Mouse (Mus musculus) heart, embryonic 15.5 days (tissue): ENCODE data around the gene Emx2. TPM values are rescaled to one million over a fixed set of nuclear protein-coding genes. Genes with fewer than 3 reads are reported as not detected.

Experiments
- ATAC-seq: fragments of 200-750 bp; cut with Nextera tagmentation; replicated peaks from 2 replicates; pipeline ENCODE4 v1.8.0; 2017; ENCODE audit warnings: low read depth, moderate TSS enrichment; ENCODE audit not compliant: insufficient number of reproducible peaks, insufficient read depth, low FRiP score
- H3K27ac ChIP-seq: fragments of 300-500 bp; sonication (generic); 2 replicates; pipeline ENCODE4 v1.5.1; 2015; ENCODE audit warnings: mild to moderate bottlenecking, inconsistent platforms
- H3K27me3 ChIP-seq: fragments of 300-500 bp; sonication (generic); 2 replicates; pipeline ENCODE4 v1.6.1; 2015; ENCODE audit warnings: inconsistent platforms
- H3K36me3 ChIP-seq: fragments of 300-500 bp; sonication (generic); 2 replicates; pipeline ENCODE4 v1.6.1; 2015; ENCODE audit warnings: mild to moderate bottlenecking, inconsistent platforms
- H3K4me1 ChIP-seq: fragments of 300-500 bp; sonication (generic); replicated peaks from 2 replicates; pipeline ENCODE4 v1.6.1; 2015; ENCODE audit warnings: inconsistent platforms
- H3K4me2 ChIP-seq: fragments of 300-500 bp; sonication (generic); 2 replicates; pipeline ENCODE4 v1.6.1; 2015; ENCODE audit warnings: inconsistent platforms, mild to moderate bottlenecking, moderate library complexity
- H3K4me3 ChIP-seq: fragments of 300-500 bp; sonication (generic); 2 replicates; pipeline ENCODE4 v1.5.1; 2015; ENCODE audit warnings: mild to moderate bottlenecking, inconsistent platforms
- H3K9ac ChIP-seq: fragments of 300-500 bp; sonication (generic); 2 replicates; pipeline ENCODE4 v1.6.1; 2015; ENCODE audit warnings: mild to moderate bottlenecking, inconsistent platforms
- H3K9me3 ChIP-seq: fragments of 300-500 bp; sonication (generic); replicated peaks from 2 replicates; pipeline ENCODE4 v1.6.1; 2016; ENCODE audit warnings: inconsistent platforms
- WGBS: fragments of 180-500 bp; shearing (Covaris S2); methylation state at CpG from one replicate; pipeline ENCODE4 v1.1.7; 2015; ENCODE audit warnings: mixed read lengths; 5-methylcytosine and 5-hydroxymethylcytosine counted together
- polyA plus RNA-seq: library from polyadenylated mRNA; unstranded; fragments of >200 nt; fragmentation: Nextera tagmentation; extraction: Ambion mirVana; gene quantifications from 2 replicates; pipeline ENCODE4 v1.2.1, GENCODE M21; 2015

Emx2 gene
- not detected in 2 replicates for polyA plus RNA-seq

- peak within 1 kb of the TSS; percentile 59 for H3K4me2 ChIP-seq
- H3K4me1 ChIP-seq = peaks cover 23% of the 10 kb centered on the region
- under 1% methylated on average over 58 of the region's 58 CpGs for WGBS
- peaks cover 98% of the 10 kb centered on the region for H3K27me3 ChIP-seq
- H3K27ac ChIP-seq = no peak within 1 kb of the TSS
- no peak within 1 kb of the TSS for H3K9ac ChIP-seq
- peak within 1 kb of the TSS; percentile 37 for H3K4me3 ChIP-seq
- ATAC-seq = no peak; the same call in 1 of the 2 replicates
- no peaks in the 10 kb centered on the region for H3K9me3 ChIP-seq
- H3K36me3 ChIP-seq = no peaks in the 10 kb centered on the region
These were observed at the start of gene Emx2 for GRCm38 (mm10) chr19:59457951-59458742. Gene Emx2 (plus strand): TSS chr19:59458372.

GRCm38 (mm10) chr19:59414128-59414527 lies 44.0 kb upstream of the Emx2 start:
- 47% methylated on average over 5 of the region's 5 CpGs for WGBS
- no peak for ATAC-seq
- H3K27me3 ChIP-seq = peaks cover 55% of the 10 kb centered on the region

GRCm38 (mm10) chr19:59418024-59418423 lies 40.1 kb upstream of the Emx2 start:
- H3K4me1 ChIP-seq = peaks cover 3% of the 10 kb centered on the region; the same call in 1 of the 2 replicates
- H3K9ac ChIP-seq = no peak overlapping the region
- H3K9me3 ChIP-seq = no peaks in the 10 kb centered on the region
- WGBS = 3% methylated on average over 15 of the region's 15 CpGs
- ATAC-seq = no peak
- no peak overlapping the region for H3K4me2 ChIP-seq
- H3K36me3 ChIP-seq = no peaks in the 10 kb centered on the region
- no peak overlapping the region for H3K27ac ChIP-seq
- H3K27me3 ChIP-seq = peaks cover 63% of the 10 kb centered on the region
- H3K4me3 ChIP-seq = no peak overlapping the region

More at GRCm38 (mm10) chr19:59414128-59414527, 44.0 kb upstream of the Emx2 start:
- H3K27ac ChIP-seq = no peak overlapping the region
- peaks cover 3% of the 10 kb centered on the region; the same call in 1 of the 2 replicates for H3K4me1 ChIP-seq
- no peak overlapping the region for H3K4me3 ChIP-seq
- H3K4me2 ChIP-seq = no peak overlapping the region
- no peak overlapping the region for H3K9ac ChIP-seq
- no peaks in the 10 kb centered on the region for H3K9me3 ChIP-seq
- no peaks in the 10 kb centered on the region for H3K36me3 ChIP-seq

- ATAC-seq = no peak
- Histone ChIP-seq H3K36me3 (no peaks in the 10 kb centered on the region), H3K4me1 (peaks cover 3% of the 10 kb centered on the region; the same call in 1 of the 2 replicates), H3K4me3 (no peak overlapping the region), H3K27me3 (peaks cover 67% of the 10 kb centered on the region), H3K9ac (no peak overlapping the region), H3K27ac (no peak overlapping the region), H3K9me3 (no peaks in the 10 kb centered on the region), H3K4me2 (no peak overlapping the region)
- WGBS = 66% methylated on average over 6 of the region's 6 CpGs
These were observed 39.5 kb upstream of the Emx2 start for GRCm38 (mm10) chr19:59418671-59419070.

- peaks cover 52% of the 10 kb centered on the region for H3K27me3 ChIP-seq
- no peaks in the 10 kb centered on the region for H3K36me3 ChIP-seq
- no peak overlapping the region for H3K9ac ChIP-seq
- H3K4me1 ChIP-seq = peaks cover 3% of the 10 kb centered on the region; the same call in 1 of the 2 replicates
- no peak for ATAC-seq
- H3K9me3 ChIP-seq = no peaks in the 10 kb centered on the region
- 9% methylated on average over 8 of the region's 8 CpGs for WGBS
- no peak overlapping the region for H3K4me2 ChIP-seq
- no peak overlapping the region for H3K27ac ChIP-seq
- H3K4me3 ChIP-seq = no peak overlapping the region
These were observed 35.8 kb upstream of the Emx2 start for GRCm38 (mm10) chr19:59422393-59422792.

- H3K9me3 ChIP-seq = peaks cover 3% of the 10 kb centered on the region; the same call in 1 of the 2 replicates
- H3K4me3 ChIP-seq = no peak overlapping the region
- no peak overlapping the region for H3K27ac ChIP-seq
- no peaks in the 10 kb centered on the region for H3K36me3 ChIP-seq
- no peak overlapping the region for H3K9ac ChIP-seq
- H3K4me1 ChIP-seq = no peaks in the 10 kb centered on the region
- no peak for ATAC-seq
- 53% methylated on average over 6 of the region's 6 CpGs for WGBS
- H3K27me3 ChIP-seq = peaks cover 40% of the 10 kb centered on the region
- H3K4me2 ChIP-seq = no peak overlapping the region
These were observed 34.5 kb upstream of the Emx2 start for GRCm38 (mm10) chr19:59423685-59424084.

- Histone ChIP-seq H3K27me3 (peaks cover 30% of the 10 kb centered on the region), H3K4me1 (no peaks in the 10 kb centered on the region), H3K36me3 (no peaks in the 10 kb centered on the region), H3K9ac (no peak overlapping the region), H3K9me3 (peaks cover 3% of the 10 kb centered on the region; the same call in 1 of the 2 replicates), H3K4me3 (no peak overlapping the region), H3K4me2 (no peak overlapping the region), H3K27ac (no peak overlapping the region)
- WGBS = 81% methylated on average over 7 of the region's 7 CpGs
- no peak for ATAC-seq
These were observed 33.2 kb upstream of the Emx2 start for GRCm38 (mm10) chr19:59424975-59425374.

- no peak overlapping the region for H3K4me2 ChIP-seq
These were observed 25.9 kb upstream of the Emx2 start for GRCm38 (mm10) chr19:59432286-59432685.

GRCm38 (mm10) chr19:59450561-59451135 lies 7.5 kb upstream of the Emx2 start:
- Histone ChIP-seq H3K36me3 (no peaks in the 10 kb centered on the region), H3K4me1 (peaks cover 7% of the 10 kb centered on the region; the same call in 1 of the 2 replicates), H3K4me3 (no peak overlapping the region), H3K9ac (no peak overlapping the region), H3K27ac (no peak overlapping the region), H3K27me3 (peaks cover 96% of the 10 kb centered on the region), H3K4me2 (no peak overlapping the region), H3K9me3 (no peaks in the 10 kb centered on the region)
- WGBS = 9% methylated on average over 14 of the region's 14 CpGs
- no peak for ATAC-seq

More at GRCm38 (mm10) chr19:59432286-59432685, 25.9 kb upstream of the Emx2 start:
- H3K4me1 ChIP-seq = 0 out of 2 replicates have a peak, but pooled peaks cover 2% of the 10 kb centered on the region
- no peak for ATAC-seq
- peaks cover 38% of the 10 kb centered on the region for H3K27me3 ChIP-seq
- WGBS = 32% methylated on average over 6 of the region's 6 CpGs
- H3K36me3 ChIP-seq = no peaks in the 10 kb centered on the region
- H3K4me3 ChIP-seq = no peak overlapping the region
- no peak overlapping the region for H3K27ac ChIP-seq
- peaks cover 3% of the 10 kb centered on the region; the same call in 1 of the 2 replicates for H3K9me3 ChIP-seq
- no peak overlapping the region for H3K9ac ChIP-seq

GRCm38 (mm10) chr19:59451441-59451951 lies 6.7 kb upstream of the Emx2 start:
- no peak overlapping the region for H3K9ac ChIP-seq
- peaks cover 96% of the 10 kb centered on the region for H3K27me3 ChIP-seq
- H3K36me3 ChIP-seq = no peaks in the 10 kb centered on the region
- no peak overlapping the region for H3K27ac ChIP-seq
- ATAC-seq = no peak
- H3K4me2 ChIP-seq = peak overlapping the region; percentile 21; the same call in 1 of the 2 replicates
- peaks cover 7% of the 10 kb centered on the region; the same call in 1 of the 2 replicates for H3K4me1 ChIP-seq
- peak overlapping the region; percentile 19 for H3K4me3 ChIP-seq
- 1% methylated on average over 31 of the region's 31 CpGs for WGBS
- H3K9me3 ChIP-seq = no peaks in the 10 kb centered on the region

GRCm38 (mm10) chr19:59452321-59452720 lies 5.9 kb upstream of the Emx2 start:
- WGBS = 5% methylated on average over 4 of the region's 4 CpGs
- H3K9me3 ChIP-seq = no peaks in the 10 kb centered on the region

More at GRCm38 (mm10) chr19:59452321-59452720, 5.9 kb upstream of the Emx2 start:
- H3K36me3 ChIP-seq = no peaks in the 10 kb centered on the region
- no peak for ATAC-seq
- no peak overlapping the region for H3K4me2 ChIP-seq
- no peak overlapping the region for H3K9ac ChIP-seq
- H3K27ac ChIP-seq = no peak overlapping the region
- no peak overlapping the region for H3K4me3 ChIP-seq
- H3K27me3 ChIP-seq = peaks cover 98% of the 10 kb centered on the region
- peaks cover 8% of the 10 kb centered on the region; the same call in 1 of the 2 replicates for H3K4me1 ChIP-seq
